Comparison of ENCODE assay signal across 27 mouse cellular contexts in the genomic region with DNA sequence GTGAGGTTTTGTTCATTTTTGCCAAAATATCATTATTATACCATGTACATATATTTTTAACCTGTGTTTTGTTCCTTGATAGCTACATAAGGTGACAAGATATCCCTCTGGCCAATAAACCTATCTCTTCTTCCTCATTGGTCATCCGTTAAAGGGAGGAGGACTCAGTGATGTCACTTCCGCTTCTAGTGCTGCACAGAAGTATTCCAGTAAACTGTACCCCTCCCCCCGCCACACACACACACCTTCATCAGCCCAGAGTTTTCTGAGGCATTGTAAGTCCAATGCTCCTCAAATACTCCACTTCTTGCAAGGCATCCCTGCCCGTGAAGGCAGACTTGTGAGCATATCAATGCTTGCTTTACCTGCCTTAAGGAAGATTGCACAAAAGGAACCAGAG. TPM values are rescaled to one million over a fixed set of nuclear protein-coding genes. Genes with fewer than 3 reads are reported as not detected.
DNase-seq lines count a peak whose midpoint lies in the region; ATAC-seq lines count a peak whose summit lies in the region.
"Had no signal": no experiment of that assay in that cellular context is flagged by ENCODE, and none has a peak within 500 bp of the region (broad histone marks: within the 10 kb centered on the region; RNA-seq: fewer than 3 reads in every experiment).

No protein-coding gene starts in this region.

- no peak overlapping the region for H3K4me3 ChIP-seq in forebrain, embryonic 10.5 days
- H3K4me3 ChIP-seq in forebrain, embryonic 16.5 days (replicated peaks; ENCODE audit: low read length), result no peak overlapping the region
- H3K4me3 ChIP-seq in limb, embryonic 10.5 days, result no peak overlapping the region
- no peak overlapping the region for H3K4me3 ChIP-seq in midbrain, embryonic 15.5 days
- H3K4me3 ChIP-seq: embryonic facial prominence, embryonic 15.5 days; erythroblast, embryonic 14.5 days; forebrain, embryonic 15.5 days; gastrocnemius, adult 2 months; heart, embryonic 10.5 days had no signal

- no peaks in the 10 kb centered on the region for H3K27me3 ChIP-seq in forebrain, embryonic 10.5 days (ENCODE audit: poor library complexity, severe bottlenecking)
- no peaks in the 10 kb centered on the region for H3K27me3 ChIP-seq in forebrain, embryonic 16.5 days (replicated peaks; ENCODE audit: control insufficient read depth, insufficient read depth, low read length)
- H3K27me3 ChIP-seq in limb, embryonic 10.5 days (ENCODE audit: low read depth, poor library complexity, severe bottlenecking), result no peaks in the 10 kb centered on the region
- no peaks in the 10 kb centered on the region for H3K27me3 ChIP-seq in midbrain, embryonic 15.5 days (replicated peaks)
- H3K27me3 ChIP-seq: embryonic facial prominence, embryonic 15.5 days; forebrain, embryonic 15.5 days had no signal

- H3K36me3 ChIP-seq in forebrain, embryonic 10.5 days (replicated peaks), result no peaks in the 10 kb centered on the region
- H3K36me3 ChIP-seq in forebrain, embryonic 16.5 days (ENCODE audit: control insufficient read depth, insufficient read depth), result no peaks in the 10 kb centered on the region
- no peaks in the 10 kb centered on the region for H3K36me3 ChIP-seq in limb, embryonic 10.5 days
- no peaks in the 10 kb centered on the region for H3K36me3 ChIP-seq in midbrain, embryonic 15.5 days (replicated peaks)
- H3K36me3 ChIP-seq: embryonic facial prominence, embryonic 15.5 days; forebrain, embryonic 15.5 days; heart, embryonic 10.5 days had no signal

- no peak overlapping the region for H3K9ac ChIP-seq in forebrain, embryonic 16.5 days (replicated peaks; ENCODE audit: low read depth, low read length)
- no peak overlapping the region for H3K9ac ChIP-seq in midbrain, embryonic 15.5 days
- H3K9ac ChIP-seq: embryonic facial prominence, embryonic 15.5 days; forebrain, embryonic 15.5 days; hindbrain, embryonic 14.5 days had no signal

- peaks cover 30% of the 10 kb centered on the region for H3K4me1 ChIP-seq in forebrain, embryonic 10.5 days
- H3K4me1 ChIP-seq in forebrain, embryonic 16.5 days (replicated peaks; ENCODE audit: control insufficient read depth, insufficient read depth, low read length), result peaks cover 11% of the 10 kb centered on the region
- peaks cover 7% of the 10 kb centered on the region for H3K4me1 ChIP-seq in limb, embryonic 10.5 days
- H3K4me1 ChIP-seq in midbrain, embryonic 15.5 days, result peaks cover 12% of the 10 kb centered on the region

- DNase-seq in forebrain, embryonic 10.5 days (ENCODE audit: extremely low spot score, low spot score), result no peak
- peak; percentile 74 for DNase-seq in ES-CJ7 (ENCODE audit: low read depth, low spot score)
- peak; percentile 21 for DNase-seq in limb, embryonic 10.5 days (ENCODE audit: low spot score)
- no peak for DNase-seq in thymus, postnatal 36 days
- no peak for DNase-seq in gastrocnemius, adult 18-20 months (ENCODE audit: low spot score)
- DNase-seq: adrenal gland, adult 2 months; adrenal gland, postnatal 25 days; B cell, adult 2 months; cerebellum, adult 2 months; cerebellum, postnatal 10 days; embryo, embryonic 11 days; gastrocnemius, adult 2 months; gastrocnemius, postnatal 36 days; heart, adult 11 months; heart, postnatal 10 days had no signal

- WGBS in forebrain, embryonic 10.5 days, result 85% methylated on average over 4 of the region's 4 CpGs
- 82% methylated on average over 4 of the region's 4 CpGs for WGBS in forebrain, embryonic 16.5 days
- WGBS in limb, embryonic 10.5 days, result 86% methylated on average over 4 of the region's 4 CpGs
- WGBS in midbrain, embryonic 15.5 days, result 87% methylated on average over 4 of the region's 4 CpGs

- no peak for ATAC-seq in forebrain, embryonic 16.5 days
- ATAC-seq in midbrain, embryonic 15.5 days (replicated peaks), result 0 out of 2 replicates have a peak, but pooled peaks have one; percentile 33
- ATAC-seq in megakaryocyte progenitor cell, adult 5-6 weeks (replicated peaks; ENCODE audit: poor library complexity), result no peak
- ATAC-seq: CD4-positive, CD25-positive, alpha-beta regulatory T cell, adult 4 months; forebrain, embryonic 15.5 days had no signal

- peak overlapping the region; percentile 51; the same call in 1 of the 2 replicates for H3K27ac ChIP-seq in forebrain, embryonic 10.5 days
- H3K27ac ChIP-seq in forebrain, embryonic 16.5 days (ENCODE audit: low read length), result no peak overlapping the region
- H3K27ac ChIP-seq in limb, embryonic 10.5 days, result no peak overlapping the region
- peak overlapping the region; percentile 64 for H3K27ac ChIP-seq in midbrain, embryonic 15.5 days
- H3K27ac ChIP-seq: embryonic facial prominence, embryonic 15.5 days; forebrain, embryonic 15.5 days; gastrocnemius, adult 2 months; heart, embryonic 10.5 days; hindbrain, embryonic 14.5 days had no signal

- H3K4me2 ChIP-seq in forebrain, embryonic 16.5 days (ENCODE audit: low read length), result no peak overlapping the region
- no peak overlapping the region for H3K4me2 ChIP-seq in midbrain, embryonic 15.5 days
- H3K4me2 ChIP-seq: embryonic facial prominence, embryonic 15.5 days; forebrain, embryonic 15.5 days; hindbrain, embryonic 14.5 days had no signal

- no peaks in the 10 kb centered on the region for H3K9me3 ChIP-seq in forebrain, embryonic 10.5 days
- H3K9me3 ChIP-seq in forebrain, embryonic 16.5 days (ENCODE audit: control insufficient read depth, low read length), result no peaks in the 10 kb centered on the region
- no peaks in the 10 kb centered on the region for H3K9me3 ChIP-seq in limb, embryonic 10.5 days (replicated peaks)
- H3K9me3 ChIP-seq in midbrain, embryonic 15.5 days, result no peaks in the 10 kb centered on the region
- H3K9me3 ChIP-seq: embryonic facial prominence, embryonic 15.5 days; forebrain, embryonic 15.5 days; heart, embryonic 10.5 days had no signal

RNA-seq across cellular contexts. Expression of gene Id4, which starts 24.6 kb away (rescaled TPM):
- 80.5 and 101 TPM in 2 replicates for polyA plus RNA-seq in forebrain, embryonic 10.5 days (2016; fragmentation: Nextera tagmentation; extraction: Ambion mirVana)
- 72.7 and 77.9 TPM in 2 replicates for polyA plus RNA-seq in forebrain, embryonic 16.5 days (2015; fragmentation: Nextera tagmentation; extraction: Ambion mirVana)
- 1.3 and 2.9 TPM in 2 replicates for polyA plus RNA-seq in limb, embryonic 10.5 days (2016; fragmentation: Nextera tagmentation; extraction: Ambion mirVana)
- 165 and 174 TPM in 2 replicates for polyA plus RNA-seq in midbrain, embryonic 15.5 days (2015; fragmentation: Nextera tagmentation; extraction: Ambion mirVana)
- total RNA-seq in megakaryocyte progenitor cell, adult 5-6 weeks (2015), result not detected in 2 replicates
- not detected in 2 replicates for total RNA-seq in megakaryocyte progenitor cell, adult 5-6 weeks (2017)
- total RNA-seq in gastrocnemius, adult 18-20 months (2021), result under 1 TPM; 0.73 to 0.78 TPM
- total RNA-seq: common myeloid progenitor, adult 5-6 weeks; hematopoietic stem cell, adult 5-6 weeks; MEL had no signal
- polyA plus RNA-seq: CD4-positive, CD25-positive, alpha-beta regulatory T cell, adult 4 months had no signal

Comparison
In these comparisons a context has a peak if more than half of its experiments do, and no peak if none do; other contexts are left out.
1. H3K27ac ChIP-seq: peak in forebrain, embryonic 10.5 days (single experiment) and midbrain, embryonic 15.5 days (single experiment); none in forebrain, embryonic 16.5 days (single experiment) and limb, embryonic 10.5 days (single experiment).
2. DNase-seq: peak in ES-CJ7 (single experiment) and limb, embryonic 10.5 days (single experiment); none in forebrain, embryonic 10.5 days (single experiment), thymus, postnatal 36 days (0 of 2) and gastrocnemius, adult 18-20 months (single experiment).
3. RNA of gene Id4, which starts 24.6 kb away (polyA plus RNA-seq): 165 to 174 TPM in midbrain, embryonic 15.5 days, 80.5 to 101 TPM in forebrain, embryonic 10.5 days and 72.7 to 77.9 TPM in forebrain, embryonic 16.5 days; 1.3 to 2.9 TPM in limb, embryonic 10.5 days; every median in the first group is over 10 times any median in the second.